Mouse (Mus musculus): ENCODE results near the gene Plcl1.

DNA sequence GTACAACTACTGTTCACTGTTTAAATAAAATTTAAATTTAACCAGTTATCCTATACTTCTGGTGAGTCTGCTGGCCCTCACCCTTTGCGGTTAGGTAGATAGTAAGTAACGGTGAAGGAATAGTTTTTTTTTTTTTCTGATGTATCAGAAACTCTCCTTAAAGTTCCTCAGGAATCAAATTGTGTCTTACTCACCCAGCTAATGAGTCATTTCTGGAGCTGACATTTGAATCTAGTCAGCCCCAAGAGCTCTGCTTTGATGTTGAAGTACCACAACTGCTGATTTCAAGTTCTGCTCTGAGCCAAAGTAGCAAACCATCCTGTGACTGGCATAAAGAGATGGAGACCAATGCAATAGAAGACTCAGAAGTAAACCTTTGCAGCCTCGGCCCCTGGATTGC lies 24.9 kb downstream of the Plcl1 start:
- TF ChIP-seq CTCF (IDR thresholded peaks at IDR 0.05; ENCODE audit: borderline replicate concordance, insufficient read depth, low read depth, low read length) (no peak), POLR2A (IDR thresholded peaks at IDR 0.05; ENCODE audit: borderline replicate concordance, insufficient read depth, low read length) (no peak)

All from cerebellum, adult 2 months (tissue).